Mouse (Mus musculus) lung, adult 2 months (tissue): Measurements from ENCODE around the gene Ugt1a5.

Experiments
- CTCF ChIP-seq: fragments of 200-500 bp; IDR thresholded peaks from 2 replicates; pipeline ENCODE4 v1.5.1; 2011; ENCODE audit warnings: mild to moderate bottlenecking, low read length, control low read depth; ENCODE audit not compliant: insufficient read depth
- POLR2A ChIP-seq: fragments of 200-500 bp; IDR thresholded peaks from 2 replicates; pipeline ENCODE4 v1.6.1; 2011; ENCODE audit warnings: low read depth, mild to moderate bottlenecking, control low read depth, low read length, borderline replicate concordance; ENCODE audit errors: extremely low read depth

GRCm38 (mm10) chr1:88255989-88256754 lies 90.4 kb downstream of the Ugt1a5 start:
- no peak for TF ChIP-seq POLR2A
- TF ChIP-seq CTCF = no peak
